Mouse (Mus musculus) kidney, postnatal 0 days (tissue): ENCODE data around the gene Cyb5r3. TPM values are rescaled to one million over a fixed set of nuclear protein-coding genes. Genes with fewer than 3 reads are reported as not detected.

ENCODE experiments used
- ATAC-seq: fragments of 200-750 bp; cut with Nextera tagmentation; replicated peaks from 2 replicates; pipeline ENCODE4 v1.8.0; 2017; ENCODE audit warnings: low read depth, moderate number of reproducible peaks, moderate TSS enrichment, moderate library complexity; ENCODE audit not compliant: low FRiP score
- DNase-seq: peaks from one replicate; pipeline ENCODE4 v3.0.0-alpha.2; 2016; ENCODE audit warnings: low spot score
- H3K27ac ChIP-seq: fragments of 300-500 bp; sonication (generic); 2 replicates; pipeline ENCODE4 v1.5.1; 2014; ENCODE audit warnings: mild to moderate bottlenecking
- H3K27me3 ChIP-seq: fragments of 300-500 bp; sonication (generic); 2 replicates; pipeline ENCODE4 v1.6.1; 2014; ENCODE audit warnings: low read length, mixed read lengths; ENCODE audit not compliant: insufficient read depth
- H3K36me3 ChIP-seq: fragments of 300-500 bp; sonication (generic); 2 replicates; pipeline ENCODE4 v1.6.1; 2014; ENCODE audit warnings: low read length, mixed read lengths; ENCODE audit not compliant: insufficient read depth
- H3K4me1 ChIP-seq: fragments of 300-500 bp; sonication (generic); replicated peaks from 2 replicates; pipeline ENCODE4 v1.6.1; 2014; ENCODE audit warnings: antibody characterized with exemption, low read length, mixed read lengths; ENCODE audit not compliant: insufficient read depth
- H3K4me2 ChIP-seq: fragments of 300-500 bp; sonication (generic); 2 replicates; pipeline ENCODE4 v1.6.1; 2014; ENCODE audit warnings: mild to moderate bottlenecking, low read length, moderate library complexity, mixed read lengths
- H3K4me3 ChIP-seq: fragments of 300-500 bp; sonication (generic); replicated peaks from 2 replicates; pipeline ENCODE4 v1.5.1; 2014; ENCODE audit warnings: low read depth, low read length
- H3K9ac ChIP-seq: fragments of 300-500 bp; sonication (generic); 2 replicates; pipeline ENCODE4 v1.6.1; 2014; ENCODE audit warnings: low read depth, low read length
- H3K9me3 ChIP-seq: fragments of 300-500 bp; sonication (generic); replicated peaks from 2 replicates; pipeline ENCODE4 v1.6.1; 2016; ENCODE audit warnings: low read length, inconsistent platforms, mixed read lengths
- CTCF ChIP-seq: IDR thresholded peaks from 2 replicates; pipeline ENCODE4 v1.5.1; 2016; ENCODE audit warnings: antibody characterized with exemption, low read depth, mild to moderate bottlenecking, moderate library complexity
- WGBS: fragments of 180-500 bp; shearing (Covaris S2); extraction: QIAGEN DNeasy Blood & Tissue Kit; methylation state at CpG from one replicate; pipeline ENCODE4 v1.1.7; 2014; 5-methylcytosine and 5-hydroxymethylcytosine counted together
- polyA plus RNA-seq: library from polyadenylated mRNA; unstranded; fragments of >200 nt; fragmentation: Nextera tagmentation; extraction: Ambion mirVana; gene quantifications from 2 replicates; pipeline ENCODE4 v1.2.1, GENCODE M21; 2015

Cyb5r3 gene
- polyA plus RNA-seq, 1 experiment from 2014 or later = 90.9 TPM

DNA sequence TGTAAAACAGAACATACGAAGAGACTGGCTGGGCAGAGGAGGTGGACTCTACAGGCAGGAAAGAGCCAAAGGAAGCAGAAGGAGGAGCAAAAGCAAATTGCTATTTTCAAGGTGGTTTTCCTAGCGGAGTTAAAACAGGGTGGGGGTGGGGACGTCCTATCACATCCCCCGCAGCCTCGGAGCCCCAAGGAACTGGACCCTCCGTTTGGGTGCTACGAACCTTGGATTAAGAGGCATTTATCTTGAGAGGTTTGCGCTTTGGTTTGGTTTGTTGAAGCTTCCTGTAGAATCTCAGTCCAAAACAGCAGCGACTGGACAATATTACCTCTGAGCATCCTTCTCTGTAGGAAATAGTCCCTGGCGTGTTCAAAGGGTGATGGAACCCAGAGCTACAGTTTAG is 37.3 kb upstream of the Cyb5r3 start:
- no peaks in the 10 kb centered on the region for H3K9me3 ChIP-seq
- H3K36me3 ChIP-seq = no peaks in the 10 kb centered on the region
- 9% methylated on average over 10 of the region's 10 CpGs for WGBS
- H3K4me2 ChIP-seq = peak overlapping the region; percentile 38
- peak overlapping the region; percentile 6; the same call in 1 of the 2 replicates for H3K4me3 ChIP-seq
- TF ChIP-seq CTCF = no peak
- 0 out of 2 replicates have a peak, but pooled peaks cover under 1% of the 10 kb centered on the region for H3K4me1 ChIP-seq
- H3K9ac ChIP-seq = no peak overlapping the region
- ATAC-seq = no peak
- H3K27ac ChIP-seq = no peak overlapping the region
- no peaks in the 10 kb centered on the region for H3K27me3 ChIP-seq
- DNase-seq = peak; percentile 35

GRCm38 (mm10) chr15:83209092-83209695 is 36.8 kb upstream of the Cyb5r3 start:
- Histone ChIP-seq H3K9me3 (no peaks in the 10 kb centered on the region), H3K27me3 (no peaks in the 10 kb centered on the region), H3K9ac (no peak overlapping the region), H3K4me1 (0 out of 2 replicates have a peak, but pooled peaks cover 5% of the 10 kb centered on the region), H3K4me2 (peak overlapping the region; percentile 38), H3K36me3 (no peaks in the 10 kb centered on the region), H3K4me3 (0 out of 2 replicates have a peak overlapping the region, but pooled peaks have one; percentile 6), H3K27ac (no peak overlapping the region)
- no peak for ATAC-seq
- TF ChIP-seq CTCF = peak; percentile 52
- DNase-seq = peak; percentile 52
- 34% methylated on average over 4 of the region's 4 CpGs for WGBS

- Histone ChIP-seq H3K4me1 (0 out of 2 replicates have a peak, but pooled peaks cover 5% of the 10 kb centered on the region), H3K27ac (no peak overlapping the region), H3K9ac (no peak overlapping the region), H3K9me3 (no peaks in the 10 kb centered on the region), H3K36me3 (no peaks in the 10 kb centered on the region), H3K4me3 (no peak overlapping the region), H3K27me3 (no peaks in the 10 kb centered on the region), H3K4me2 (peak overlapping the region; percentile 37; the same call in 1 of the 2 replicates)
- 15% methylated on average over 10 of the region's 10 CpGs for WGBS
- ATAC-seq (peak; percentile 46; the same call in 1 of the 2 replicates), DNase-seq (peak; percentile 73)
- TF ChIP-seq CTCF = peak; percentile 79
These were observed 32.5 kb upstream of the Cyb5r3 start for GRCm38 (mm10) chr15:83204731-83205451.

DNA sequence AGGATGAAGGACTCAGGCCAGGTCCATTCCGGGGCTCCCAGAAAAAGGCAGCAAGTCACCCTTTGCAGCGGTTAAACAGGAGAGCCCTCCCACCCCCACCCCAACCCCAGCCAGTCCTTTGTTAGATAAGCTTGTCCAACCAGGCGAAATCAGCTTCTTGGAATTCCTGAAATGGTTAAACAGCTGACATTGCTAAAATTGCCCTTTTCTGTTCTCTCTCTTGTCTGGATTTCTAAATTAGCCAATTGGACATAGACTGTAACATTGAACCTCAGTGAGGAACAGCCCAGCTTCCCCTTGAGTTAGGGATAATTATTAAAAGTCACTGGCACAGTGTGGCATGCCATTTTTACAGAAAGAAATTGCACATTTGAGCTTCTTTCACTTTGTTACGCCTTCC is 30.0 kb upstream of the Cyb5r3 start:
- no peaks in the 10 kb centered on the region for H3K9me3 ChIP-seq
- no peaks in the 10 kb centered on the region for H3K36me3 ChIP-seq
- no peak overlapping the region for H3K4me3 ChIP-seq
- no peaks in the 10 kb centered on the region for H3K27me3 ChIP-seq
- no peak overlapping the region for H3K4me2 ChIP-seq
- no peak for DNase-seq
- H3K27ac ChIP-seq = no peak overlapping the region
- 0 out of 2 replicates have a peak, but pooled peaks cover 5% of the 10 kb centered on the region for H3K4me1 ChIP-seq
- WGBS = 64% methylated on average over 4 of the region's 4 CpGs
- H3K9ac ChIP-seq = no peak overlapping the region
- no peak for ATAC-seq
- TF ChIP-seq CTCF = no peak

DNA sequence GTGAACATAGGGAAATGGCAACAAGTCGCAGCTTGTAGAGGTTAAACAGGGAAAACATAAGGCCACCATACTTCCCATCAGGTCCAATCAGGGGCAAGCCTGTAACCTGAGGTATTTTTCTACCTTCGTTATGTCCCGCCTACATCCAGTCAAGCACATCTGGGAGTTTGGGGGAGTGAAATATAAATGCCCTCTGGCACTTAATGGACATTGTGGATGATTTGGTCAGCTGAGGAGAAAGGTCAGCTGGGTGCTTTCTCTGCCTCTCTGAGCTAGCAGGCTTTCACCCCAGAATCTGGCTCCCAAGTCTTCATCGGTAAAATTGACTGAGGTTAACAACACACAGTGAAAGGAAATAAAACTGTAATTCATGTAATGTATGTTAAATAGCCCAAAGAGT is 21.0 kb upstream of the Cyb5r3 start:
- Histone ChIP-seq H3K27me3 (no peaks in the 10 kb centered on the region), H3K9ac (no peak overlapping the region), H3K27ac (no peak overlapping the region), H3K4me3 (no peak overlapping the region), H3K4me2 (no peak overlapping the region), H3K9me3 (no peaks in the 10 kb centered on the region), H3K4me1 (no peaks in the 10 kb centered on the region), H3K36me3 (no peaks in the 10 kb centered on the region)
- ATAC-seq (no peak), DNase-seq (no peak)
- TF ChIP-seq CTCF = no peak
- 80% methylated on average over 4 of the region's 4 CpGs for WGBS

DNA sequence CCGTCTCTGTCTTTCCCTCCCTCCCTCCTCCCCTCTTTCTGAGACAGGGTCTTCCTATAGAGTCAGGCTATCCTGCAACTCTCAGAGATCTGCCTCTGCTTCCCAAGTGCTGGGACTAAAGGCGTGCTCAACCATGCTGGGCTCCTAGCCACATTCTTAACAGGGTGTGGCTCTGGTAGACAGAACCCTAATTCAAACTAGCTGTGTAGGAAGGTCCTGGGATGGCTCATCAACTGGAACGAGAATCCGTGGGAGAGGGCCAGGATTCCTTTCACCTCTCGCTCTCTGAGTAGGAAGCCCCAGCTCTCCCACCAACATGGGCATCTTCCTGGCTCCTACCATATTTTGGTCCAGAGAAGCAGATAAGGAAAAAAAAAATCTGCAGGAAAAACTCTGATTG is 10.0 kb upstream of the Cyb5r3 start:
- Histone ChIP-seq H3K9me3 (no peaks in the 10 kb centered on the region), H3K36me3 (no peaks in the 10 kb centered on the region), H3K27ac (no peak overlapping the region), H3K27me3 (no peaks in the 10 kb centered on the region), H3K4me1 (0 out of 2 replicates have a peak, but pooled peaks cover 4% of the 10 kb centered on the region), H3K4me2 (no peak overlapping the region), H3K4me3 (no peak overlapping the region), H3K9ac (no peak overlapping the region)
- peak; percentile 74 for DNase-seq
- ATAC-seq = 0 out of 2 replicates have a peak, but pooled peaks have one; percentile 36
- no peak for TF ChIP-seq CTCF
- WGBS = 36% methylated on average over 5 of the region's 5 CpGs
